In the genomic region with DNA sequence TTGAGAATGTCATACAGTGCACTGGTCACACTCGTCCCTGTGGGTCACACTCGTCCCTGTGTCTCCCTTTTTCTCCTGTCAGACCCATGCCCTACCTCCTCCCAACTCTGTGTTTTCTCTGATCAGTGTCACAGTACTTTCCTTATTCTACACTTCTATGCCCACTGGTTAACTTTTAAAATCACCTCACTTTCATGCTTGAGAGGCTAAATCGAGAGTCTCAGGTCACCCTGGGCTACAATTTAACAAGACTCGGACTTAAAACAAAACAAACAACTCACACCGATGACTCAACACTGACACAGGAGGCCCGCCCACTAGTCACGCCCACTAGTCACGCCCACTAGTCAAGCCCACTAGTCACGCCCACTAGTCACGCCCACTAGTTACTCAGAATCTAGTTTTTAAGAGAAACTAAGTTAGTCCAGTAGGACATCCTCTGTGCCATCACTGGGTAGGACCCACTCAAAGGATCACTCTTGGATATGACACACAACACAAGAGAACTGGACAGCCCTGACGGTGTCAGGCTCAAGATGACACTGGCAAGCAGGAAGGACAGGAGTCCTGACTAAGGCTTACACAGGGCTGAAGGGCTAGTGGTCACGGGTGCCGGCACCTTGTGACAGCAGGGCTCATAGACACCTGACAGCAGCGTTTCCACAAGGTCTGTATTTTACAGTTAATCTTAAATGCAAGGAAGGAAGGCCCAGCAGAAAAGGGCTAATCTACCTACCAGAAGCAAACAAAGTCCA, we compare ENCODE assay signal across 10 mouse cellular contexts. TPM values are rescaled to one million over a fixed set of nuclear protein-coding genes. Genes with fewer than 3 reads are reported as not detected.
DNase-seq lines count a peak whose midpoint lies in the region; ATAC-seq and TF ChIP-seq lines count a peak whose summit lies in the region.
"Had no signal": no experiment of that assay in that cellular context is flagged by ENCODE, and none has a peak within 500 bp of the region (broad histone marks: within the 10 kb centered on the region; RNA-seq: fewer than 3 reads in every experiment).

No protein-coding gene starts in this region.

- DNase-seq in gastrocnemius, adult 2 months: peak; percentile 48
- no peak for DNase-seq in gastrocnemius, postnatal 4 days (ENCODE audit: low spot score in 2 of 2)
- DNase-seq in c-Kit-positive CD71-positive TER-119-positive erythroid progenitor cells, embryonic 14.5 days (ENCODE audit: low spot score): peak; percentile 89
- DNase-seq in liver: peak; percentile 94
- no peak for DNase-seq in left cerebral cortex, adult 2 months (ENCODE audit: extremely low spot score in 1 of 2, low spot score in 2 of 2)
- DNase-seq in left cerebral cortex, postnatal 10 days (ENCODE audit: extremely low spot score in 1 of 2, low spot score in 2 of 2): no peak
- no peak for DNase-seq in thymus, postnatal 36 days

- TF ChIP-seq CTCF in gastrocnemius, adult 2 months (IDR thresholded peaks at IDR 0.05): no peak
- no peak for TF ChIP-seq CTCF in left cerebral cortex, adult 2 months (IDR thresholded peaks at IDR 0.05)

- no peak overlapping the region; the same call in 1 of the 2 replicates for H3K27ac ChIP-seq in gastrocnemius, adult 2 months
- no peak overlapping the region for H3K27ac ChIP-seq in left cerebral cortex, adult 2 months
- H3K27ac ChIP-seq: limb, embryonic 13.5 days had no signal

- 0 out of 2 replicates have a peak, but pooled peaks have one; percentile 23 for ATAC-seq in neutrophil, adult 5-6 weeks (ENCODE audit: extremely low read depth, insufficient number of reproducible peaks, low FRiP score, poor library complexity, severe bottlenecking)

- no peak overlapping the region for H3K4me3 ChIP-seq in gastrocnemius, adult 2 months
- no peak overlapping the region for H3K4me3 ChIP-seq in left cerebral cortex, adult 2 months
- H3K4me3 ChIP-seq: limb, embryonic 13.5 days had no signal

- intact Hi-C loops in gastrocnemius, adult 2 months (cut with DNase I): no loop called here
- intact Hi-C loops in left cerebral cortex, adult 2 months (cut with DNase I): no loop called here
- intact Hi-C loops in left cerebral cortex, postnatal 10 days (cut with DNase I): no loop called here

RNA-seq across cellular contexts. Expression of gene Gm5475, which starts 10.9 kb away (rescaled TPM):
- total RNA-seq in gastrocnemius, adult 2 months (2021): not detected
- not detected for total RNA-seq in gastrocnemius, postnatal 4 days (2021)
- total RNA-seq in neutrophil, adult 5-6 weeks (2017): not detected in 2 replicates
- not detected for total RNA-seq in left cerebral cortex, adult 2 months (2021)
- under 1 TPM in 1 of 2 experiments, not detected in 1; 0.18 TPM for total RNA-seq in left cerebral cortex, postnatal 10 days (2021)
- total RNA-seq: ES-E14 had no signal

RNA-seq across cellular contexts. Expression of gene Slc11a2, which starts 13.8 kb away (rescaled TPM):
- total RNA-seq in gastrocnemius, adult 2 months (2021): 10 to 100 TPM; 38.4 to 52.0 TPM
- 10 to 100 TPM; 28.0 to 28.6 TPM for total RNA-seq in gastrocnemius, postnatal 4 days (2021)
- 7.6 and 7.9 TPM in 2 replicates for total RNA-seq in neutrophil, adult 5-6 weeks (2017)
- 10 to 100 TPM; 60.0 to 70.8 TPM for total RNA-seq in left cerebral cortex, adult 2 months (2021)
- 10 to 100 TPM; 53.5 to 55.6 TPM for total RNA-seq in left cerebral cortex, postnatal 10 days (2021)

RNA-seq across cellular contexts. Expression of gene Higd1c, which starts 46.8 kb away (rescaled TPM):
- total RNA-seq in gastrocnemius, adult 2 months (2021): not detected
- total RNA-seq in gastrocnemius, postnatal 4 days (2021): not detected
- not detected in 2 replicates for total RNA-seq in neutrophil, adult 5-6 weeks (2017)
- total RNA-seq in left cerebral cortex, adult 2 months (2021): not detected
- total RNA-seq in left cerebral cortex, postnatal 10 days (2021): not detected
- total RNA-seq: ES-E14 had no signal

RNA-seq across cellular contexts. Expression of gene Letmd1, which starts 57.7 kb away (rescaled TPM):
- 1 to 10 TPM; 8.8 to 10.0 TPM for total RNA-seq in gastrocnemius, adult 2 months (2021)
- total RNA-seq in gastrocnemius, postnatal 4 days (2021): 10 to 100 TPM; 20.9 to 24.1 TPM
- total RNA-seq in neutrophil, adult 5-6 weeks (2017): 28.9 and 30.2 TPM in 2 replicates
- 10 to 100 TPM; 59.6 to 62.1 TPM for total RNA-seq in left cerebral cortex, adult 2 months (2021)
- total RNA-seq in left cerebral cortex, postnatal 10 days (2021): 10 to 100 TPM; 77.9 to 78.2 TPM

RNA-seq across cellular contexts. Expression of gene Mettl7a2, which starts 58.1 kb away (rescaled TPM):
- under 1 TPM; 0.36 to 0.82 TPM for total RNA-seq in gastrocnemius, adult 2 months (2021)
- under 1 TPM; 0.23 to 0.25 TPM for total RNA-seq in gastrocnemius, postnatal 4 days (2021)
- not detected in 2 replicates for total RNA-seq in neutrophil, adult 5-6 weeks (2017)
- under 1 TPM; 0.59 to 0.89 TPM for total RNA-seq in left cerebral cortex, adult 2 months (2021)
- under 1 TPM in 1 of 2 experiments, not detected in 1; 0.22 TPM for total RNA-seq in left cerebral cortex, postnatal 10 days (2021)

Comparison
In these comparisons a context has a peak if more than half of its experiments do, and no peak if none do; other contexts are left out.
1. DNase-seq: peak in gastrocnemius, adult 2 months (single experiment), c-Kit-positive CD71-positive TER-119-positive erythroid progenitor cells, embryonic 14.5 days (single experiment) and liver (single experiment); none in gastrocnemius, postnatal 4 days (0 of 2), left cerebral cortex, adult 2 months (0 of 2), left cerebral cortex, postnatal 10 days (0 of 2) and thymus, postnatal 36 days (0 of 2).